Mouse (Mus musculus): ENCODE measurements at regions not wholly inside any gene's neighbourhood (a gene's known extent, or its start where the extent isn't known, plus 50 kb on each side); places are given as distances from the start of the nearest gene placed in this dataset.

GRCm38 (mm10) chr2:170294657-170295056, 133.0 kb downstream of the Bcas1 start:
- no peak for DNase-seq (ENCODE audit: low spot score in 2 of 2)

- no peak for DNase-seq (ENCODE audit: low spot score in 2 of 2)
These were observed 135.6 kb downstream of the Bcas1 start for GRCm38 (mm10) chr2:170291841-170292655.

GRCm38 (mm10) chr2:170289378-170289960, 138.2 kb downstream of the Bcas1 start:
- no peak for DNase-seq (ENCODE audit: low spot score in 2 of 2)

GRCm38 (mm10) chr2:170288787-170289186, 138.9 kb downstream of the Bcas1 start:
- DNase-seq (ENCODE audit: low spot score in 2 of 2), result no peak

GRCm38 (mm10) chr2:170288196-170288595, 139.4 kb downstream of the Bcas1 start:
- DNase-seq (ENCODE audit: low spot score in 2 of 2), result no peak

GRCm38 (mm10) chr2:170287301-170287885, 139.5 kb upstream of the Zfp217 start:
- peak; percentile 58 to 69 for DNase-seq (ENCODE audit: low spot score in 2 of 2)

- DNase-seq (ENCODE audit: low spot score in 2 of 2), result no peak
These were observed 138.9 kb upstream of the Zfp217 start for GRCm38 (mm10) chr2:170286773-170287172.

GRCm38 (mm10) chr2:170282463-170282862, 134.6 kb upstream of the Zfp217 start:
- DNase-seq (ENCODE audit: low spot score in 2 of 2), result no peak

- DNase-seq (ENCODE audit: low spot score in 2 of 2), result no peak
These were observed 133.6 kb upstream of the Zfp217 start for GRCm38 (mm10) chr2:170281311-170282008.

GRCm38 (mm10) chr2:170280733-170281132, 132.8 kb upstream of the Zfp217 start:
- peak in 1 of 2 experiments; percentile 34 for DNase-seq (ENCODE audit: low spot score in 2 of 2)

- no peak for DNase-seq (ENCODE audit: low spot score in 2 of 2)
These were observed 130.0 kb upstream of the Zfp217 start for GRCm38 (mm10) chr2:170277896-170278295.

GRCm38 (mm10) chr2:170277182-170277767, 129.4 kb upstream of the Zfp217 start:
- DNase-seq (ENCODE audit: low spot score in 2 of 2), result no peak

GRCm38 (mm10) chr2:170275687-170276086, 127.8 kb upstream of the Zfp217 start:
- no peak for DNase-seq (ENCODE audit: low spot score in 2 of 2)

- no peak for DNase-seq (ENCODE audit: low spot score in 2 of 2)
These were observed 122.1 kb upstream of the Zfp217 start for GRCm38 (mm10) chr2:170269926-170270577.

- DNase-seq (ENCODE audit: low spot score in 2 of 2), result no peak
These were observed 120.2 kb upstream of the Zfp217 start for GRCm38 (mm10) chr2:170268080-170268479.

- DNase-seq (ENCODE audit: low spot score in 2 of 2), result no peak
These were observed 119.2 kb upstream of the Zfp217 start for GRCm38 (mm10) chr2:170267152-170267551.

- no peak for DNase-seq (ENCODE audit: low spot score in 2 of 2)
These were observed 118.7 kb upstream of the Zfp217 start for GRCm38 (mm10) chr2:170266407-170267101.

- no peak for DNase-seq (ENCODE audit: low spot score in 2 of 2)
These were observed 115.7 kb upstream of the Zfp217 start for GRCm38 (mm10) chr2:170263594-170263993.

GRCm38 (mm10) chr2:170261191-170261590, 113.3 kb upstream of the Zfp217 start:
- no peak for DNase-seq (ENCODE audit: low spot score in 2 of 2)

All from layer of hippocampus, postnatal 10 days (tissue).